14 mouse cellular contexts compared by ENCODE assay signal in the genomic region with DNA sequence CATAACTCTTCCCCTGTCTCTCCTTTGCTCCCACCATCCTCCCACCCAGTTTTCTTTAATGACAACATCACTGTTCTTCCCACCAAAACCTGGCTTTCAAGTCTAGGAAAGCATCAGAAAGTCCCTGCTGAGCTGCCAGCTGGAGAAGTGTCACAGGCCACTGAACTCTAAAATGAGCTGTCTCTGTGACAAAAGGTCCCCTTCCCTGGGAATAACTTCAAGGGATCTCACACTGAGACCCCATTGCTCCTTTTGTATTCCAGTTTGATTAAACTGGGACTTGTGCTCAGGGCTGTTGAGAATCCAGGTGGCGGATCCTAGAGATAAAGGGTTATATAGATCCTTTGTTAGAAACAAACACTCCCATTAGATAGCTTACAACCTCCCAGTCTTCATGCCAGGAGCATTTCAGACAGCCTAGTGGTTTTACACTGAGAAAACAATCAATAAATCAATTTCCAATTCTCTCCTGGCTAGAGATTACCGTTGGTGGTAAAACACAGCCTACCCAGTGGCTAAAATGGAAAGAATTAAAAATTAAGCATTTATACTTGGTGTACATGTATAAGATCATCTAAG. TPM values are rescaled to one million over a fixed set of nuclear protein-coding genes. Genes with fewer than 3 reads are reported as not detected.
DNase-seq lines count a peak whose midpoint lies in the region; ATAC-seq and TF ChIP-seq lines count a peak whose summit lies in the region.
"Had no signal": no experiment of that assay in that cellular context is flagged by ENCODE, and none has a peak within 500 bp of the region (broad histone marks: within the 10 kb centered on the region; RNA-seq: fewer than 3 reads in every experiment).

No protein-coding gene starts in this region.

- no peaks in the 10 kb centered on the region for H3K9me3 ChIP-seq in kidney, embryonic 16.5 days (ENCODE audit: low read length)
- no peaks in the 10 kb centered on the region for H3K9me3 ChIP-seq in hindbrain, embryonic 13.5 days
- H3K9me3 ChIP-seq in midbrain, postnatal 0 days (ENCODE audit: low read length), result no peaks in the 10 kb centered on the region
- H3K9me3 ChIP-seq: embryonic facial prominence, embryonic 12.5 days; heart, embryonic 15.5 days had no signal

- H3K4me2 ChIP-seq in kidney, embryonic 16.5 days (replicated peaks; ENCODE audit: low read depth, low read length), result no peak overlapping the region
- no peak overlapping the region for H3K4me2 ChIP-seq in hindbrain, embryonic 13.5 days
- no peak overlapping the region; the same call in 1 of the 2 replicates for H3K4me2 ChIP-seq in midbrain, postnatal 0 days (ENCODE audit: low read depth, low read length, poor library complexity, severe bottlenecking)

- H3K9ac ChIP-seq in kidney, embryonic 16.5 days (replicated peaks; ENCODE audit: low read length), result no peak overlapping the region
- H3K9ac ChIP-seq in hindbrain, embryonic 13.5 days, result no peak overlapping the region
- no peak overlapping the region for H3K9ac ChIP-seq in midbrain, postnatal 0 days (replicated peaks; ENCODE audit: low read length, poor library complexity, severe bottlenecking)
- H3K9ac ChIP-seq: embryonic facial prominence, embryonic 12.5 days; heart, embryonic 15.5 days had no signal

- TF ChIP-seq POLR2A in brain, embryonic 14.5 days (IDR thresholded peaks at IDR 0.05; ENCODE audit: borderline replicate concordance, extremely low read depth, insufficient read depth, insufficient read length, poor library complexity, severe bottlenecking), result no peak

- no peak for ATAC-seq in kidney, embryonic 16.5 days (ENCODE audit: low FRiP score, low TSS enrichment)
- peak; percentile 52 for ATAC-seq in hindbrain, embryonic 13.5 days (ENCODE audit: low FRiP score)
- no peak for ATAC-seq in midbrain, postnatal 0 days (ENCODE audit: low FRiP score)

- TF ChIP-seq CTCF in brain, embryonic 14.5 days (IDR thresholded peaks at IDR 0.05; ENCODE audit: borderline replicate concordance, extremely low read depth, insufficient read depth, insufficient read length), result no peak
- TF ChIP-seq CTCF in midbrain, postnatal 0 days (IDR thresholded peaks at IDR 0.05), result no peak

- no peak overlapping the region for H3K4me3 ChIP-seq in kidney, embryonic 16.5 days (ENCODE audit: low read length)
- no peak overlapping the region for H3K4me3 ChIP-seq in hindbrain, embryonic 13.5 days
- no peak overlapping the region for H3K4me3 ChIP-seq in midbrain, postnatal 0 days (ENCODE audit: low read depth, low read length)

- H3K4me1 ChIP-seq in kidney, embryonic 16.5 days (ENCODE audit: insufficient read depth, low read length), result peaks cover 14% of the 10 kb centered on the region
- H3K4me1 ChIP-seq in hindbrain, embryonic 13.5 days (replicated peaks), result peaks cover 14% of the 10 kb centered on the region
- H3K4me1 ChIP-seq in midbrain, postnatal 0 days (ENCODE audit: insufficient read depth, low read length), result no peaks in the 10 kb centered on the region

- H3K36me3 ChIP-seq in kidney, embryonic 16.5 days (ENCODE audit: insufficient read depth, low read length), result no peaks in the 10 kb centered on the region
- H3K36me3 ChIP-seq in hindbrain, embryonic 13.5 days, result no peaks in the 10 kb centered on the region
- H3K36me3 ChIP-seq in midbrain, postnatal 0 days (ENCODE audit: insufficient read depth, low read length), result no peaks in the 10 kb centered on the region
- H3K36me3 ChIP-seq: embryonic facial prominence, embryonic 12.5 days; heart, embryonic 15.5 days had no signal

- DNase-seq in kidney, postnatal 25 days, result no peak
- peak; percentile 68 for DNase-seq in brain, embryonic 14.5 days (ENCODE audit: low read depth)
- peak; percentile 29 for DNase-seq in midbrain, postnatal 0 days (ENCODE audit: low spot score)
- no peak for DNase-seq in thymus, postnatal 14 days
- DNase-seq in lung, postnatal 10 days, result no peak
- DNase-seq: kidney, postnatal 36 days; right cerebral cortex, postnatal 25 days had no signal

- H3K27me3 ChIP-seq in kidney, embryonic 16.5 days (ENCODE audit: insufficient read depth, low read length), result no peaks in the 10 kb centered on the region
- H3K27me3 ChIP-seq in hindbrain, embryonic 13.5 days, result no peaks in the 10 kb centered on the region
- no peaks in the 10 kb centered on the region for H3K27me3 ChIP-seq in midbrain, postnatal 0 days (ENCODE audit: insufficient read depth, low read length)
- H3K27me3 ChIP-seq: embryonic facial prominence, embryonic 12.5 days; heart, embryonic 15.5 days had no signal

- H3K27ac ChIP-seq in kidney, embryonic 16.5 days (ENCODE audit: low read length), result peak overlapping the region; percentile 26; the same call in 1 of the 2 replicates
- H3K27ac ChIP-seq in hindbrain, embryonic 13.5 days, result 0 out of 2 replicates have a peak overlapping the region, but pooled peaks have one; percentile 30
- no peak overlapping the region for H3K27ac ChIP-seq in midbrain, postnatal 0 days (ENCODE audit: low read depth, low read length)
- H3K27ac ChIP-seq: embryonic facial prominence, embryonic 12.5 days; heart, embryonic 15.5 days; stomach, postnatal 0 days had no signal

- whole genome bisulfite sequencing in kidney, embryonic 16.5 days, result 47% methylated on average over 2 of the region's 2 CpGs
- WGBS in hindbrain, embryonic 13.5 days, result 19% methylated on average over 2 of the region's 2 CpGs
- WGBS in midbrain, postnatal 0 days, result 27% methylated on average over 2 of the region's 2 CpGs

RNA-seq across cellular contexts. Expression of gene Gm47985, which starts 3.7 kb away (rescaled TPM):
- polyA plus RNA-seq in kidney, embryonic 16.5 days (2015; fragmentation: Nextera tagmentation; extraction: Ambion mirVana), result 0.25 and 0.48 TPM in 2 replicates
- polyA plus RNA-seq in brain, embryonic 14.5 days (2012; rRNA removed), result 0.05 TPM in 1 of 2 replicates, not detected in the other
- 0.23 TPM in 1 of 2 replicates, not detected in the other for polyA plus RNA-seq in hindbrain, embryonic 13.5 days (2015; fragmentation: Nextera tagmentation; extraction: Ambion mirVana)
- not detected in 2 replicates for total RNA-seq in midbrain, postnatal 0 days (2014; rRNA removed)
- not detected in 2 replicates for polyA plus RNA-seq in midbrain, postnatal 0 days (2015; fragmentation: Nextera tagmentation; extraction: Ambion mirVana)
- total RNA-seq: left cerebral cortex, postnatal 25 days had no signal
- polyA plus RNA-seq: stomach, postnatal 0 days had no signal

RNA-seq across cellular contexts. Expression of gene Gm8947, which starts 13.6 kb away (rescaled TPM):
- polyA plus RNA-seq in kidney, embryonic 16.5 days (2015; fragmentation: Nextera tagmentation; extraction: Ambion mirVana), result 0.86 and 0.91 TPM in 2 replicates
- polyA plus RNA-seq in brain, embryonic 14.5 days (2012; rRNA removed), result not detected in 2 replicates
- polyA plus RNA-seq in hindbrain, embryonic 13.5 days (2015; fragmentation: Nextera tagmentation; extraction: Ambion mirVana), result not detected in 2 replicates
- not detected in 2 replicates for total RNA-seq in midbrain, postnatal 0 days (2014; rRNA removed)
- polyA plus RNA-seq in midbrain, postnatal 0 days (2015; fragmentation: Nextera tagmentation; extraction: Ambion mirVana), result not detected in 2 replicates
- total RNA-seq: left cerebral cortex, postnatal 25 days had no signal
- polyA plus RNA-seq: heart, embryonic 15.5 days; lung, embryonic 16.5 days had no signal

RNA-seq across cellular contexts. Expression of gene Gm47995, which starts 19.7 kb away (rescaled TPM):
- 0.50 TPM in 1 of 2 replicates, not detected in the other for polyA plus RNA-seq in kidney, embryonic 16.5 days (2015; fragmentation: Nextera tagmentation; extraction: Ambion mirVana)
- polyA plus RNA-seq in brain, embryonic 14.5 days (2012; rRNA removed), result not detected in 2 replicates
- polyA plus RNA-seq in hindbrain, embryonic 13.5 days (2015; fragmentation: Nextera tagmentation; extraction: Ambion mirVana), result not detected in 2 replicates
- total RNA-seq in midbrain, postnatal 0 days (2014; rRNA removed), result not detected in 2 replicates
- polyA plus RNA-seq in midbrain, postnatal 0 days (2015; fragmentation: Nextera tagmentation; extraction: Ambion mirVana), result not detected in 2 replicates
- total RNA-seq: left cerebral cortex, postnatal 25 days had no signal
- polyA plus RNA-seq: embryonic facial prominence, embryonic 12.5 days; heart, embryonic 15.5 days; lung, embryonic 16.5 days; stomach, postnatal 0 days had no signal

RNA-seq across cellular contexts. Expression of gene 3110040M04Rik, which starts 25.3 kb away (rescaled TPM):
- 1.4 and 1.9 TPM in 2 replicates for polyA plus RNA-seq in kidney, embryonic 16.5 days (2015; fragmentation: Nextera tagmentation; extraction: Ambion mirVana)
- not detected in 2 replicates for polyA plus RNA-seq in brain, embryonic 14.5 days (2012; rRNA removed)
- not detected in 2 replicates for polyA plus RNA-seq in hindbrain, embryonic 13.5 days (2015; fragmentation: Nextera tagmentation; extraction: Ambion mirVana)
- total RNA-seq in midbrain, postnatal 0 days (2014; rRNA removed), result not detected in 2 replicates
- not detected in 2 replicates for polyA plus RNA-seq in midbrain, postnatal 0 days (2015; fragmentation: Nextera tagmentation; extraction: Ambion mirVana)
- total RNA-seq: left cerebral cortex, postnatal 25 days had no signal
- polyA plus RNA-seq: embryonic facial prominence, embryonic 12.5 days; heart, embryonic 15.5 days; lung, embryonic 16.5 days; stomach, postnatal 0 days had no signal

RNA-seq across cellular contexts. Expression of gene Gm47996, which starts 31.3 kb away (rescaled TPM):
- polyA plus RNA-seq in kidney, embryonic 16.5 days (2015; fragmentation: Nextera tagmentation; extraction: Ambion mirVana), result 0.67 TPM in 2 replicates
- 0.08 TPM in 1 of 2 replicates, not detected in the other for polyA plus RNA-seq in brain, embryonic 14.5 days (2012; rRNA removed)
- polyA plus RNA-seq in hindbrain, embryonic 13.5 days (2015; fragmentation: Nextera tagmentation; extraction: Ambion mirVana), result not detected in 2 replicates
- not detected in 2 replicates for total RNA-seq in midbrain, postnatal 0 days (2014; rRNA removed)
- not detected in 2 replicates for polyA plus RNA-seq in midbrain, postnatal 0 days (2015; fragmentation: Nextera tagmentation; extraction: Ambion mirVana)
- total RNA-seq: left cerebral cortex, postnatal 25 days had no signal
- polyA plus RNA-seq: embryonic facial prominence, embryonic 12.5 days; heart, embryonic 15.5 days; lung, embryonic 16.5 days; stomach, postnatal 0 days had no signal

Comparison
In these comparisons a context has a peak if more than half of its experiments do, and no peak if none do; other contexts are left out.
1. DNase-seq: peak in brain, embryonic 14.5 days (single experiment) and midbrain, postnatal 0 days (single experiment); none in kidney, postnatal 25 days (0 of 2), thymus, postnatal 14 days (single experiment) and lung, postnatal 10 days (single experiment).